Mouse (Mus musculus): ENCODE data around the gene Rgs3.

DNA sequence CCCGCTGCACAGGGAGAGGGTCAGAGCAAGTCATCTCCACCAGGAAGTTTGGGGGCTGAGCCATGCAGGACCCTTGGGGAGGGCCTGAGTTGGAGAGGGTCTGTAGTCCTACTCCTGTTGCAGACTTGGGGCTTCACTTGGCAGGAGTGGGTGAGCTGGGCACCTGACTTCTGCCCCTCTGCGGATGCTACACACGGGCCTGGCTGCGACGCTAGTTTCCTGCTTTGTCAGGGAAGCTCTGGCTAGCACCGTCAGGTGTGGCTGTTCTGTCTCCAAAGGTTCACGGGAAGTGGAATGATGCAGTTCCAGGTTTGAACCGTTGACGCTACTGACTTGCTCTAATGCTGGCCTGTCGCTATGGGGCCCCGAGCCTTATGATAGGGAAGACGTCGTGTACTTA is 144.6 kb downstream of the Rgs3 start:
- no peak for TF ChIP-seq CTCF (IDR thresholded peaks at IDR 0.05; ENCODE audit: extremely low read depth, insufficient read length, insufficient replicate concordance, low read depth, low read length)
- no peak for TF ChIP-seq POLR2A (IDR thresholded peaks at IDR 0.05; ENCODE audit: low read depth, low read length)

All from small intestine, adult 2 months (tissue).